Mouse (Mus musculus): Measurements from ENCODE around the gene Galk1.

Gene Galk1

GRCm38 (mm10) chr11:116012262-116012947 is at the start of gene Galk1:
Gene Galk1 (minus strand): TSS chr11:116012719.
- in situ Hi-C loops (cut with MboI, MseI): no loop called here

- in situ Hi-C loops (cut with MboI, MseI): no loop called here
These were observed 49.3 kb upstream of the Galk1 start for GRCm38 (mm10) chr11:116061641-116062415.

- in situ Hi-C loops (cut with MboI, MseI): no loop called here
These were observed 48.1 kb upstream of the Galk1 start for GRCm38 (mm10) chr11:116060596-116060995.

DNA sequence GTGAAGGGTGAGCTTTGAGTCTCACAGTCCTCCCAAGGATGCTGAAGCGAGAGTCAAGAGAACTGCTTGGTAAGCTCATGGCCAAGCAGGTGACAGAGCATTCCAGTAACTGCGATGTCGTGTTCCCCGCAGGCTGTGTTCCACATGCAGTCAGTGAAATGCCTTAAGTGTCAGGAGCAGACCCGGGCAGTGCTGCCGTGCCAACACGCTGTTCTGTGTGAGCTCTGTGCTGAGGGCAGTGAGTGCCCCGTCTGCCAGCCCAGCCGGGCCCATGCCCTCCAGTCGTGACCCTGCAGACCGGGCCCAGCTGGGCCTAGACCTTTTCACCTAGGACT is 47.1 kb upstream of the Galk1 start:
- in situ Hi-C loops (cut with MboI, MseI): loop anchor here (10.0 kb wide), 1 partner anchor 905 kb away; no protein-coding TSS in a partner anchor

DNA sequence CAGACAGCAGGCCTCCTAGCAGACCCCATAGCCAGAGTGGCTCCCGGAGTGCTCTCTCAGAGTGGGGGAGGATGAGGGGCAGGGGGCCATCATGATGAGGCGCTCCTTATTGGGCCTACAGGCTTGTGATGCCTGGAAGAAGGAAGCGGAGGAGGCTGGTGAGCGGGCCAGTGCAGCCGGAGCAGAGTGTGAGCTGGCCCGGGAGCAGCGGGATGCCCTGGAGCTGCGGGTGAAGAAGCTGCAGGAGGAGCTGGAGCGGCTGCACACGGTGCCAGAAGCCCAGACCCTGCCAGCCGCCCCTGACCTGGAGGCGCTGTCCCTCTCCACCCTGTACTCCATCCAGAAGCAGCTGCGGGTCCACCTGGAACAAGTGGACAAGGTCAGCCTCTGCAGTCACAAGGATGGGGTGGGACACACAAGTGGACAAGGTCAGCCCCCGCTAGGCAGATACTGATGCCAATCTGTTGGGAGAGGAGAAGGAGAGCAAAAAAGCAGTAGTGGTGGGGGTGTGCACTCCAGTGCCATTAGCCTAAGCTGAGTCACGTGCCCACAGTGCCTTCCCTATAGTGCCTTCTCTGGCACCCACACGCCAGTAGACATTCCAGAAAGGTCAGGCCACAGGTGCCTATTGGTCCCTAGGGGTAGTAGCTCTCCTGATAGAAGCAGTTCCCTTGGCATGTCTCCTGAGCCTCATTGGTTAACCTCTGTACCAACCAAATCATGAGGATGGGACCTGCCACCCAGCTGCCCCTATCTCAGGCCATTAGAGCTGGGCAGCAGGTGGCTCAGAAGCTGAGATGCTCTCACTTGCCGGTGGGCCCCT is 46.6 kb upstream of the Galk1 start:
- in situ Hi-C loops (cut with MboI, MseI): loop anchor here (10.0 kb wide), 1 partner anchor 906 kb away; no protein-coding TSS in a partner anchor

- in situ Hi-C loops (cut with MboI, MseI): loop anchor here (10.0 kb wide), 1 partner anchor 907 kb away; no protein-coding TSS in a partner anchor
These were observed 45.6 kb upstream of the Galk1 start for GRCm38 (mm10) chr11:116058022-116058614.

DNA sequence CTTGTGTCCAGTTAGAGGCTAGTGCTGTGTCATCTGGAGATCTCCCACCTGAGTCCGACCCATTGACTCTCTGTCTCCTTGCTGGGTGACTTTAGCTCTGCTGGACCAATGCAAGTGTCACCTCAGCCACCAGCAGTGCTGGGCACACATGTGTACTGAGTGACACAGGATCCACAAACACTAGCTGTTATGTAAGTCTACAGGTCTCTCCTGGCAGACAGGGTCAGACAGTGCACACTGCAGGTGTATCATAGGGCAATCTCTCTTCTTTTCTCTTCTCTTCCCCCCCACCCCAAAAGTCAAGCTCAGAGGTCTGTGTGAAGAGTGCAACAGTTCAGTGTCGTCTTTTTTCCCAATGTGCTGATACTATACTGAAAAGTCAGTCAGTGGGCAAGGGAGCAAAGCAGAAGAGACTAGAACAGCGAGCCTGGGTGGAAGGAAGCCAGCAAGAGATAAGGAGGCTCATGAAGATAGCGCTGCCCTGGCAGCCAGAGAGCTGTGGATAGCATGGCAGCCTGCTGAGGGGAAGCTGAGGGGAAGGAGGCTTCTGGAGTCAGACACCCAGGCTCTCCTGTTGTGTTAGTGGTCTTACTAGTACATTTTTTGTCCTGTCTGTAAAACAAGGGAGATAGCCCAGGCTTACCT is 44.8 kb upstream of the Galk1 start:
- in situ Hi-C loops (cut with MboI, MseI): loop anchor here (10.0 kb wide), 1 partner anchor 907 kb away; no protein-coding TSS in a partner anchor

- in situ Hi-C loops (cut with MboI, MseI): loop anchor here (10.0 kb wide), 1 partner anchor 909 kb away; no protein-coding TSS in a partner anchor
These were observed 43.4 kb upstream of the Galk1 start for GRCm38 (mm10) chr11:116055873-116056272.

- in situ Hi-C loops (cut with MboI, MseI): loop anchor here (10.0 kb wide), 1 partner anchor 911 kb away; no protein-coding TSS in a partner anchor
These were observed 41.2 kb upstream of the Galk1 start for GRCm38 (mm10) chr11:116053510-116054229.

DNA sequence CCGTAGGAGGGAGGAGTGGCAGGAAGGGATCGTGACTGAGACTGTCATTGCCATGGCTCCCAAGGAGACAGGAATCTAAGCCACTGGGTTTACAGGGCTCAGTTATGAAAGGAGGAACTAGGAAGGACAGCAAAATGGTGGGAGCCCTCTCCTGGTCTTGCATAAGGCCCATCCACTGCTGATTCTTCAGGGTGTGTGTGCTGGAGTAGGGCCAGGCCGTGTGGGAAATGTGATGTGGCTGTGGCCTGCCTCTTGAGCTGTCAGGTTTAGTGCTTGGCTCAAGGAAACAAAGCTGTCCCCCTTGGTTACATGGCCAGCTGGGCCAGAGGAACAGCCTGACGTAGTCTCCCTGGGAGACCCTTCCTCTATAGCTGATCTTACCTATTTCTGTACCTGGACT is 37.7 kb upstream of the Galk1 start:
- in situ Hi-C loops (cut with MboI, MseI): loop anchor here (10.0 kb wide), 1 partner anchor 915 kb away; no protein-coding TSS in a partner anchor

GRCm38 (mm10) chr11:116049610-116050009 is 37.1 kb upstream of the Galk1 start:
- in situ Hi-C loops (cut with MboI, MseI): loop anchor here (10.0 kb wide), 1 partner anchor 915 kb away; no protein-coding TSS in a partner anchor

- in situ Hi-C loops (cut with MboI, MseI): no loop called here
These were observed 32.7 kb upstream of the Galk1 start for GRCm38 (mm10) chr11:116045173-116045572.

DNA sequence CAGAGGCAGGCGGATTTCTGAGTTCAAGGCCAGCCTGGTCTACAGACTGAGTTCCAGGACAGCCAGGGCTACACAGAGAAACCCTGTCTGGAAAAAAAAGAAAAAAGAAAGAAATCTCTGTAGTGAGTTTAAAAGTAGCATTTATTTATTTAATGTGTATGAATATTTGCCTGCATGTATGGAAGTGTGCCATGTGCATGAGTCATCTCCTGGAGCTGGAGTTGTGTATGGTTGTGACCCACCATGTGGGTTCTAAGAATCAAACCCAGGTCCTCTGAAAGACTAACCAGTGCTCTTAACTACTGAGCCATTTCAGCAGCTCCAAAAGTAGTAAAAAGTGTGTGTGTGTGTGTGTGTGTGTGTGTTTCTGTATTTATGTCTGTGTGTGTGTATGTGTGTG is 30.8 kb upstream of the Galk1 start:
- in situ Hi-C loops (cut with MboI, MseI): no loop called here

- in situ Hi-C loops (cut with MboI, MseI): no loop called here
These were observed 30.0 kb upstream of the Galk1 start for GRCm38 (mm10) chr11:116042372-116043138.

- in situ Hi-C loops (cut with MboI, MseI): no loop called here
These were observed 29.3 kb upstream of the Galk1 start for GRCm38 (mm10) chr11:116041833-116042232.

GRCm38 (mm10) chr11:116040593-116040992 is 28.1 kb upstream of the Galk1 start:
- in situ Hi-C loops (cut with MboI, MseI): no loop called here

DNA sequence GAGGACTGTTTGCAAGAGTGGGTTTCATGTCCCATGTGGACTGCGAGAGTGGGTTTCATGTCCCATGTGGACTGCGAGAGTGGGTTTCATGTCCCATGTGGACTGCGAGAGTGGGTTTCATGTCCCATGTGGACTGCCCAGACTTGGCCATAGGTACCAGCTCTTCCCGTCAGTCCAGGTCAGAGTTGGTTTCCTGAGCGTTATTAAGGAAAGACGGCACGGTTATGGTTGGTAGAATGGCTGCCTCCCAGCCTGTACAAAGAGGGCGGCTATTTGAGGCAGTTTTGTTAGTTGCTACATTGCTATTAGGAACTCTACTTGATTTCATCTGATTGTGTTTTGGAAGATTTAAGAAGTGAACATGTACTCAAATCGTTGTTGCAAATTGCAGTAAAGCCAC is 25.3 kb upstream of the Galk1 start:
- in situ Hi-C loops (cut with MboI, MseI): no loop called here

DNA sequence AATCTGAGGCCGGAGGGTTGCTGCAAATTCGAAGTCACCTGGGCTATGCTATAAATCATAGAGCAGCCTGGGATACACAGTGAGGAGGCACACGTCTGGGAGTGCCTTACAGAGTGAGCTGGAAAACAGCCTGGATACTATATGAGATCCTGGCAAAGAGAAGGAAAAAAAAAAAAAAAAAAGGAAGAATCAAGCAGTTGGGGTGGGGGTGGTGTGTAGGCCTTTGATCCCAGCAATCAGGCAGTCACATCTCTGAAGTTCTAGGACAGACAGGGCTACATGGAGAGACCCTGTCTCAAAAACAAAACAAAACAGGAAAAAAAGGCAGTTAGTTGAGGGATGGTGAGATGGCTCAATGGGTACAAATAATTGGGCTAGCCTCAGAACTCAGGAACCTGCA is 24.2 kb upstream of the Galk1 start:
- in situ Hi-C loops (cut with MboI, MseI): no loop called here

- in situ Hi-C loops (cut with MboI, MseI): no loop called here
These were observed 22.1 kb upstream of the Galk1 start for GRCm38 (mm10) chr11:116034584-116034983.

All from regulatory T cell (primary cell).